Mouse (Mus musculus) lung, embryonic 16.5 days (tissue): ENCODE results near the gene Dpep2nb. TPM values are rescaled to one million over a fixed set of nuclear protein-coding genes. Genes with fewer than 3 reads are reported as not detected.
A peak's percentile ranks its signal among the peaks of the same experiment; 100 is the strongest.

Experiments
- ATAC-seq: fragments of 200-750 bp; cut with Nextera tagmentation; 2 replicates; pipeline ENCODE4 v1.8.0; 2017; ENCODE audit warnings: low read depth, mild to moderate bottlenecking, moderate library complexity
- H3K27ac ChIP-seq: fragments of 300-500 bp; sonication (generic); 2 replicates; pipeline ENCODE4 v1.5.1; 2014; ENCODE audit warnings: mild to moderate bottlenecking, control low read depth, low read length
- H3K27me3 ChIP-seq: fragments of 300-500 bp; sonication (generic); 2 replicates; pipeline ENCODE4 v1.6.1; 2014; ENCODE audit warnings: low read depth, low read length, mixed read lengths; ENCODE audit not compliant: control insufficient read depth, insufficient read depth
- H3K36me3 ChIP-seq: fragments of 300-500 bp; sonication (generic); 2 replicates; pipeline ENCODE4 v1.6.1; 2014; ENCODE audit warnings: low read length; ENCODE audit not compliant: control insufficient read depth, insufficient read depth
- H3K4me1 ChIP-seq: fragments of 300-500 bp; sonication (generic); replicated peaks from 2 replicates; pipeline ENCODE4 v1.6.1; 2014; ENCODE audit warnings: low read length, mixed read lengths; ENCODE audit not compliant: control insufficient read depth, insufficient read depth
- H3K4me2 ChIP-seq: fragments of 300-500 bp; sonication (generic); 2 replicates; pipeline ENCODE4 v1.6.1; 2014; ENCODE audit warnings: low read depth, low read length, control low read depth
- H3K4me3 ChIP-seq: fragments of 300-500 bp; sonication (generic); 2 replicates; pipeline ENCODE4 v1.5.1; 2014; ENCODE audit warnings: mild to moderate bottlenecking, low read length, control low read depth
- H3K9ac ChIP-seq: fragments of 300-500 bp; sonication (generic); 2 replicates; pipeline ENCODE4 v1.6.1; 2014; ENCODE audit warnings: low read length, control low read depth
- H3K9me3 ChIP-seq: fragments of 300-500 bp; sonication (generic); 2 replicates; pipeline ENCODE4 v1.6.1; 2016; ENCODE audit warnings: low read length; ENCODE audit not compliant: control insufficient read depth
- WGBS: fragments of 180-500 bp; shearing (Covaris S2); extraction: QIAGEN DNeasy Blood & Tissue Kit; methylation state at CpG from one replicate; pipeline ENCODE4 v1.1.7; 2014; 5-methylcytosine and 5-hydroxymethylcytosine counted together
- polyA plus RNA-seq: library from polyadenylated mRNA; unstranded; fragments of >200 nt; fragmentation: Nextera tagmentation; extraction: Ambion mirVana; gene quantifications from 2 replicates; pipeline ENCODE4 v1.2.1, GENCODE M21; 2015

The Dpep2nb gene
- polyA plus RNA-seq, 1 experiment from 2014 or later: not detected

GRCm38 (mm10) chr8:105969367-105969766 is 36.4 kb downstream of the Dpep2nb start:
- no peak overlapping the region for H3K27ac ChIP-seq
- H3K4me2 ChIP-seq: no peak overlapping the region
- 59% methylated on average over 1 of the region's 1 CpGs for WGBS
- H3K9me3 ChIP-seq: no peaks in the 10 kb centered on the region
- peaks cover 21% of the 10 kb centered on the region for H3K4me1 ChIP-seq
- H3K36me3 ChIP-seq: no peaks in the 10 kb centered on the region
- H3K9ac ChIP-seq: no peak overlapping the region
- no peaks in the 10 kb centered on the region for H3K27me3 ChIP-seq
- no peak for ATAC-seq
- no peak overlapping the region for H3K4me3 ChIP-seq

- peaks cover 28% of the 10 kb centered on the region for H3K4me1 ChIP-seq
- H3K27me3 ChIP-seq: no peaks in the 10 kb centered on the region
- peak overlapping the region; percentile 60 for H3K4me2 ChIP-seq
- H3K9me3 ChIP-seq: no peaks in the 10 kb centered on the region
- 7% methylated on average over 19 of the region's 19 CpGs for WGBS
- peak overlapping the region; percentile 91 for H3K4me3 ChIP-seq
- no peaks in the 10 kb centered on the region for H3K36me3 ChIP-seq
- H3K9ac ChIP-seq: peak overlapping the region; percentile 21
- peak overlapping the region; percentile 41 for H3K27ac ChIP-seq
- peak; percentile 72 for ATAC-seq
Measured at GRCm38 (mm10) chr8:105966692-105967311, 39.0 kb downstream of the Dpep2nb start.

GRCm38 (mm10) chr8:105965905-105966341 is 39.9 kb downstream of the Dpep2nb start, which contains the start of gene Slc12a4:
Slc12a4 (minus strand) TSS chr8:105966097.
- Histone ChIP-seq H3K4me2 (peak within 1 kb of the TSS; percentile 60), H3K27me3 (no peaks in the 10 kb centered on the region), H3K4me1 (peaks cover 28% of the 10 kb centered on the region), H3K36me3 (no peaks in the 10 kb centered on the region), H3K9me3 (no peaks in the 10 kb centered on the region), H3K4me3 (peak within 1 kb of the TSS; percentile 91), H3K9ac (peak within 1 kb of the TSS; percentile 93), H3K27ac (peak within 1 kb of the TSS; percentile 92)
- peak; percentile 95 for ATAC-seq
- WGBS: under 1% methylated on average over 34 of the region's 47 CpGs

- ATAC-seq: peak; percentile 72
- H3K36me3 ChIP-seq: 0 out of 2 replicates have a peak, but pooled peaks cover 2% of the 10 kb centered on the region
- peak overlapping the region; percentile 60 for H3K4me2 ChIP-seq
- H3K27me3 ChIP-seq: no peaks in the 10 kb centered on the region
- peak overlapping the region; percentile 91 for H3K4me3 ChIP-seq
- peaks cover 28% of the 10 kb centered on the region for H3K4me1 ChIP-seq
- H3K27ac ChIP-seq: peak overlapping the region; percentile 92
- under 1% methylated on average over 40 of the region's 40 CpGs for WGBS
- H3K9me3 ChIP-seq: no peaks in the 10 kb centered on the region
- H3K9ac ChIP-seq: peak overlapping the region; percentile 93
Measured at GRCm38 (mm10) chr8:105965266-105965904, 40.4 kb downstream of the Dpep2nb start.

- H3K4me2 ChIP-seq: peak overlapping the region; percentile 60
- H3K36me3 ChIP-seq: 0 out of 2 replicates have a peak, but pooled peaks cover 2% of the 10 kb centered on the region
- ATAC-seq: no peak
- WGBS: 42% methylated on average over 12 of the region's 12 CpGs
- H3K27ac ChIP-seq: peak overlapping the region; percentile 92
- peak overlapping the region; percentile 93 for H3K9ac ChIP-seq
- peak overlapping the region; percentile 91 for H3K4me3 ChIP-seq
- H3K9me3 ChIP-seq: no peaks in the 10 kb centered on the region
- no peaks in the 10 kb centered on the region for H3K27me3 ChIP-seq
- H3K4me1 ChIP-seq: peaks cover 28% of the 10 kb centered on the region
Measured at GRCm38 (mm10) chr8:105964506-105965265, 41.1 kb downstream of the Dpep2nb start.

GRCm38 (mm10) chr8:105961536-105961935 is 44.2 kb downstream of the Dpep2nb start:
- 88% methylated on average over 10 of the region's 10 CpGs for WGBS
- no peak overlapping the region for H3K4me3 ChIP-seq
- H3K4me1 ChIP-seq: peaks cover 19% of the 10 kb centered on the region
- peaks cover 2% of the 10 kb centered on the region; the same call in 1 of the 2 replicates for H3K36me3 ChIP-seq
- no peaks in the 10 kb centered on the region for H3K9me3 ChIP-seq
- H3K27ac ChIP-seq: no peak overlapping the region
- H3K9ac ChIP-seq: no peak overlapping the region
- no peak overlapping the region for H3K4me2 ChIP-seq
- no peak for ATAC-seq
- no peaks in the 10 kb centered on the region for H3K27me3 ChIP-seq

GRCm38 (mm10) chr8:105961101-105961500 is 44.7 kb downstream of the Dpep2nb start:
- H3K4me2 ChIP-seq: no peak overlapping the region
- no peaks in the 10 kb centered on the region for H3K9me3 ChIP-seq
- H3K4me3 ChIP-seq: no peak overlapping the region
- H3K4me1 ChIP-seq: peaks cover 15% of the 10 kb centered on the region
- ATAC-seq: no peak
- no peaks in the 10 kb centered on the region for H3K27me3 ChIP-seq
- H3K36me3 ChIP-seq: peaks cover 2% of the 10 kb centered on the region; the same call in 1 of the 2 replicates
- no peak overlapping the region for H3K27ac ChIP-seq
- 77% methylated on average over 14 of the region's 14 CpGs for WGBS
- no peak overlapping the region for H3K9ac ChIP-seq

- peaks cover 6% of the 10 kb centered on the region for H3K36me3 ChIP-seq
Measured at GRCm38 (mm10) chr8:105959350-105959749, 46.4 kb downstream of the Dpep2nb start.

GRCm38 (mm10) chr8:105957813-105958212 is 48.0 kb downstream of the Dpep2nb start:
- H3K4me3 ChIP-seq: no peak overlapping the region
- WGBS: 67% methylated on average over 3 of the region's 4 CpGs
- no peak overlapping the region for H3K27ac ChIP-seq
- H3K9me3 ChIP-seq: no peaks in the 10 kb centered on the region
- ATAC-seq: no peak
- no peaks in the 10 kb centered on the region for H3K4me1 ChIP-seq
- no peaks in the 10 kb centered on the region for H3K27me3 ChIP-seq
- H3K4me2 ChIP-seq: no peak overlapping the region
- peaks cover 16% of the 10 kb centered on the region for H3K36me3 ChIP-seq
- H3K9ac ChIP-seq: no peak overlapping the region

More at GRCm38 (mm10) chr8:105959350-105959749, 46.4 kb downstream of the Dpep2nb start:
- WGBS: 55% methylated on average over 7 of the region's 7 CpGs
- no peaks in the 10 kb centered on the region for H3K9me3 ChIP-seq
- H3K9ac ChIP-seq: no peak overlapping the region
- ATAC-seq: peak; percentile 39
- no peak overlapping the region for H3K27ac ChIP-seq
- H3K4me1 ChIP-seq: peaks cover 7% of the 10 kb centered on the region
- H3K4me2 ChIP-seq: no peak overlapping the region
- no peak overlapping the region for H3K4me3 ChIP-seq
- no peaks in the 10 kb centered on the region for H3K27me3 ChIP-seq
